Mouse (Mus musculus) intestine, postnatal 0 days (tissue): ENCODE results near the gene Tomm40. TPM values are rescaled to one million over a fixed set of nuclear protein-coding genes. Genes with fewer than 3 reads are reported as not detected.

Experiments
- ATAC-seq: fragments of 200-750 bp; cut with Nextera tagmentation; 2 replicates; pipeline ENCODE4 v1.8.0; 2017; ENCODE audit warnings: mild to moderate bottlenecking, moderate TSS enrichment, moderate library complexity
- H3K27ac ChIP-seq: fragments of 300-500 bp; sonication (generic); 2 replicates; pipeline ENCODE4 v1.5.1; 2014; ENCODE audit warnings: mild to moderate bottlenecking, low read depth, low read length, moderate library complexity
- H3K27me3 ChIP-seq: fragments of 300-500 bp; sonication (generic); replicated peaks from 2 replicates; pipeline ENCODE4 v1.6.1; 2014; ENCODE audit warnings: low read length, mixed read lengths; ENCODE audit not compliant: control insufficient read depth, insufficient read depth
- H3K36me3 ChIP-seq: fragments of 300-500 bp; sonication (generic); 2 replicates; pipeline ENCODE4 v1.6.1; 2014; ENCODE audit warnings: mild to moderate bottlenecking, moderate library complexity; ENCODE audit not compliant: control insufficient read depth, insufficient read depth
- H3K4me1 ChIP-seq: fragments of 300-500 bp; sonication (generic); replicated peaks from 2 replicates; pipeline ENCODE4 v1.6.1; 2014; ENCODE audit warnings: antibody characterized with exemption, low read length, mixed read lengths; ENCODE audit not compliant: control insufficient read depth, insufficient read depth
- H3K4me2 ChIP-seq: fragments of 300-500 bp; sonication (generic); replicated peaks from 2 replicates; pipeline ENCODE4 v1.6.1; 2014; ENCODE audit warnings: low read depth, mild to moderate bottlenecking, moderate library complexity
- H3K4me3 ChIP-seq: fragments of 300-500 bp; sonication (generic); 2 replicates; pipeline ENCODE4 v1.5.1; 2014; ENCODE audit warnings: low read depth, low read length
- H3K9ac ChIP-seq: fragments of 300-500 bp; sonication (generic); 2 replicates; pipeline ENCODE4 v1.6.1; 2014; ENCODE audit warnings: mild to moderate bottlenecking, low read depth, low read length
- H3K9me3 ChIP-seq: fragments of 300-500 bp; sonication (generic); 2 replicates; pipeline ENCODE4 v1.6.1; 2016; ENCODE audit warnings: mixed run types; ENCODE audit not compliant: control insufficient read depth
- CTCF ChIP-seq: sonication (generic); IDR thresholded peaks from 2 replicates; pipeline ENCODE4 v1.5.1; 2016; ENCODE audit warnings: low read depth, mild to moderate bottlenecking, control low read depth, antibody characterized with exemption, moderate library complexity
- WGBS: fragments of 180-500 bp; shearing (Covaris S2); extraction: QIAGEN DNeasy Blood & Tissue Kit; methylation state at CpG from one replicate; pipeline ENCODE4 v1.1.7; 2014; 5-methylcytosine and 5-hydroxymethylcytosine counted together
- polyA plus RNA-seq: library from polyadenylated mRNA; unstranded; fragments of >200 nt; fragmentation: Nextera tagmentation; extraction: Ambion mirVana; gene quantifications from 2 replicates; pipeline ENCODE4 v1.2.1, GENCODE M21; 2015

Tomm40 gene
- polyA plus RNA-seq, 1 experiment from 2014 or later, result 85.5 TPM

GRCm38 (mm10) chr7:19705271-19705670 is 10.0 kb downstream of the Tomm40 start:
- H3K4me3 ChIP-seq, result no peak overlapping the region

GRCm38 (mm10) chr7:19704475-19704874 is 10.8 kb downstream of the Tomm40 start:
- Histone ChIP-seq H3K9me3 (no peaks in the 10 kb centered on the region), H3K27me3 (no peaks in the 10 kb centered on the region), H3K27ac (no peak overlapping the region), H3K4me2 (no peak overlapping the region), H3K4me1 (peaks cover 4% of the 10 kb centered on the region), H3K4me3 (no peak overlapping the region), H3K9ac (no peak overlapping the region), H3K36me3 (peaks cover 46% of the 10 kb centered on the region)
- no peak for TF ChIP-seq CTCF
- 82% methylated on average over 4 of the region's 4 CpGs for WGBS
- no peak for ATAC-seq

More at GRCm38 (mm10) chr7:19705271-19705670, 10.0 kb downstream of the Tomm40 start:
- H3K27me3 ChIP-seq, result no peaks in the 10 kb centered on the region
- peaks cover 2% of the 10 kb centered on the region; the same call in 1 of the 2 replicates for H3K4me1 ChIP-seq
- no peak overlapping the region for H3K27ac ChIP-seq
- ATAC-seq, result no peak
- H3K9ac ChIP-seq, result no peak overlapping the region
- no peak for TF ChIP-seq CTCF
- peaks cover 52% of the 10 kb centered on the region for H3K36me3 ChIP-seq
- H3K4me2 ChIP-seq, result no peak overlapping the region
- 94% methylated on average over 7 of the region's 7 CpGs for WGBS
- no peaks in the 10 kb centered on the region for H3K9me3 ChIP-seq

GRCm38 (mm10) chr7:19702859-19703555 is 12.2 kb downstream of the Tomm40 start:
- H3K4me3 ChIP-seq, result no peak overlapping the region
- no peak for ATAC-seq
- H3K36me3 ChIP-seq, result peaks cover 32% of the 10 kb centered on the region
- 88% methylated on average over 16 of the region's 16 CpGs for WGBS
- no peak overlapping the region for H3K27ac ChIP-seq
- peaks cover 9% of the 10 kb centered on the region for H3K4me1 ChIP-seq
- H3K9ac ChIP-seq, result no peak overlapping the region
- no peak overlapping the region for H3K4me2 ChIP-seq
- no peaks in the 10 kb centered on the region for H3K9me3 ChIP-seq
- no peaks in the 10 kb centered on the region for H3K27me3 ChIP-seq
- no peak for TF ChIP-seq CTCF

GRCm38 (mm10) chr7:19701069-19701761 is 14.0 kb downstream of the Tomm40 start:
- H3K4me3 ChIP-seq, result no peak overlapping the region
- TF ChIP-seq CTCF, result peak; percentile 89
- peaks cover 21% of the 10 kb centered on the region for H3K36me3 ChIP-seq
- peak overlapping the region; percentile 83 for H3K27ac ChIP-seq
- no peaks in the 10 kb centered on the region for H3K27me3 ChIP-seq
- peaks cover 9% of the 10 kb centered on the region for H3K4me1 ChIP-seq
- H3K9ac ChIP-seq, result no peak overlapping the region
- peak overlapping the region; percentile 37 for H3K4me2 ChIP-seq
- 26% methylated on average over 22 of the region's 22 CpGs for WGBS
- no peaks in the 10 kb centered on the region for H3K9me3 ChIP-seq
- peak; percentile 96 for ATAC-seq

GRCm38 (mm10) chr7:19700299-19701068 is 14.8 kb downstream of the Tomm40 start:
- no peak for TF ChIP-seq CTCF
- Histone ChIP-seq H3K9me3 (no peaks in the 10 kb centered on the region), H3K27ac (peak overlapping the region; percentile 83), H3K36me3 (peaks cover 21% of the 10 kb centered on the region), H3K27me3 (no peaks in the 10 kb centered on the region), H3K4me1 (peaks cover 9% of the 10 kb centered on the region), H3K4me3 (no peak overlapping the region), H3K4me2 (peak overlapping the region; percentile 37; the same call in 1 of the 2 replicates), H3K9ac (no peak overlapping the region)
- WGBS, result 29% methylated on average over 12 of the region's 12 CpGs
- peak; percentile 64 for ATAC-seq

- 81% methylated on average over 4 of the region's 4 CpGs for WGBS
- H3K4me2 ChIP-seq, result no peak overlapping the region
These were observed 15.4 kb downstream of the Tomm40 start for GRCm38 (mm10) chr7:19699827-19700148.

More at GRCm38 (mm10) chr7:19699827-19700148, 15.4 kb downstream of the Tomm40 start:
- Histone ChIP-seq H3K9ac (no peak overlapping the region), H3K4me1 (peaks cover 9% of the 10 kb centered on the region), H3K27ac (peak overlapping the region; percentile 83; the same call in 1 of the 2 replicates), H3K4me3 (no peak overlapping the region), H3K9me3 (no peaks in the 10 kb centered on the region), H3K27me3 (no peaks in the 10 kb centered on the region), H3K36me3 (peaks cover 21% of the 10 kb centered on the region)
- ATAC-seq, result no peak
- no peak for TF ChIP-seq CTCF
